In genomic region chr15:85670176-85670788, GRCm38 (mm10) we compare ENCODE assay signal across 8 mouse cellular contexts.
DNase-seq lines count a peak whose midpoint lies in the region; ATAC-seq lines count a peak whose summit lies in the region.

No protein-coding gene starts in this region.

- no peaks in the 10 kb centered on the region for H3K9me3 ChIP-seq in embryonic facial prominence, embryonic 10.5 days
- H3K9me3 ChIP-seq in limb, embryonic 15.5 days = no peaks in the 10 kb centered on the region
- H3K9me3 ChIP-seq in midbrain, embryonic 15.5 days = no peaks in the 10 kb centered on the region

- H3K9ac ChIP-seq in limb, embryonic 15.5 days = peak overlapping the region; percentile 99
- peak overlapping the region; percentile 88 for H3K9ac ChIP-seq in midbrain, embryonic 15.5 days

- peaks cover 99% of the 10 kb centered on the region for H3K27me3 ChIP-seq in embryonic facial prominence, embryonic 10.5 days (replicated peaks; ENCODE audit: low read depth, poor library complexity, severe bottlenecking)
- H3K27me3 ChIP-seq in limb, embryonic 15.5 days = no peaks in the 10 kb centered on the region
- H3K27me3 ChIP-seq in midbrain, embryonic 15.5 days (replicated peaks) = peaks cover 31% of the 10 kb centered on the region

- WGBS in embryonic facial prominence, embryonic 10.5 days = 2% methylated on average over 64 of the region's 64 CpGs
- under 1% methylated on average over 64 of the region's 64 CpGs for WGBS in limb, embryonic 15.5 days
- WGBS in midbrain, embryonic 15.5 days = under 1% methylated on average over 64 of the region's 64 CpGs

- H3K27ac ChIP-seq in embryonic facial prominence, embryonic 10.5 days (replicated peaks) = no peak overlapping the region
- H3K27ac ChIP-seq in limb, embryonic 15.5 days = peak overlapping the region; percentile 99
- peak overlapping the region; percentile 98 for H3K27ac ChIP-seq in midbrain, embryonic 15.5 days

- peak overlapping the region; percentile 85 for H3K4me2 ChIP-seq in limb, embryonic 15.5 days
- peak overlapping the region; percentile 66 for H3K4me2 ChIP-seq in midbrain, embryonic 15.5 days

- no peaks in the 10 kb centered on the region for H3K36me3 ChIP-seq in embryonic facial prominence, embryonic 10.5 days (replicated peaks)
- peaks cover 3% of the 10 kb centered on the region; the same call in 1 of the 2 replicates for H3K36me3 ChIP-seq in limb, embryonic 15.5 days
- no peaks in the 10 kb centered on the region for H3K36me3 ChIP-seq in midbrain, embryonic 15.5 days (replicated peaks)

- peak; percentile 81 for DNase-seq in ovary, postnatal 36 days (ENCODE audit: low spot score)
- DNase-seq in ovary, postnatal 10 days (ENCODE audit: low spot score) = no peak
- peak; percentile 48 for DNase-seq in embryonic facial prominence, embryonic 10.5 days (ENCODE audit: low spot score)
- DNase-seq in gastrocnemius, postnatal 4 days (ENCODE audit: low spot score in 2 of 2) = peak; percentile 60 to 71
- peak; percentile 77 for DNase-seq in kidney, adult 11 months
- DNase-seq in thymus, postnatal 25 days = peak; percentile 63

- H3K4me3 ChIP-seq in embryonic facial prominence, embryonic 10.5 days = peak overlapping the region; percentile 60
- H3K4me3 ChIP-seq in limb, embryonic 15.5 days = peak overlapping the region; percentile 78
- peak overlapping the region; percentile 82 for H3K4me3 ChIP-seq in midbrain, embryonic 15.5 days

- H3K4me1 ChIP-seq in embryonic facial prominence, embryonic 10.5 days = peaks cover 22% of the 10 kb centered on the region
- H3K4me1 ChIP-seq in limb, embryonic 15.5 days = peaks cover 41% of the 10 kb centered on the region
- H3K4me1 ChIP-seq in midbrain, embryonic 15.5 days = peaks cover 49% of the 10 kb centered on the region

- ATAC-seq in limb, embryonic 15.5 days (ENCODE audit: insufficient number of reproducible peaks, low FRiP score, low TSS enrichment, low read depth) = peak; percentile 70
- ATAC-seq in midbrain, embryonic 15.5 days (replicated peaks) = peak; percentile 85
